Mouse (Mus musculus) lung, postnatal 0 days (tissue): ENCODE measurements around the gene Cd164.

ENCODE experiments used
- CTCF ChIP-seq: IDR thresholded peaks from 2 replicates; pipeline ENCODE4 v1.5.1; 2016; ENCODE audit warnings: antibody characterized with exemption, mild to moderate bottlenecking
- EP300 ChIP-seq: IDR thresholded peaks from 2 replicates; pipeline ENCODE4 v1.6.1; 2016; ENCODE audit warnings: antibody characterized with exemption, mild to moderate bottlenecking, control low read depth

DNA sequence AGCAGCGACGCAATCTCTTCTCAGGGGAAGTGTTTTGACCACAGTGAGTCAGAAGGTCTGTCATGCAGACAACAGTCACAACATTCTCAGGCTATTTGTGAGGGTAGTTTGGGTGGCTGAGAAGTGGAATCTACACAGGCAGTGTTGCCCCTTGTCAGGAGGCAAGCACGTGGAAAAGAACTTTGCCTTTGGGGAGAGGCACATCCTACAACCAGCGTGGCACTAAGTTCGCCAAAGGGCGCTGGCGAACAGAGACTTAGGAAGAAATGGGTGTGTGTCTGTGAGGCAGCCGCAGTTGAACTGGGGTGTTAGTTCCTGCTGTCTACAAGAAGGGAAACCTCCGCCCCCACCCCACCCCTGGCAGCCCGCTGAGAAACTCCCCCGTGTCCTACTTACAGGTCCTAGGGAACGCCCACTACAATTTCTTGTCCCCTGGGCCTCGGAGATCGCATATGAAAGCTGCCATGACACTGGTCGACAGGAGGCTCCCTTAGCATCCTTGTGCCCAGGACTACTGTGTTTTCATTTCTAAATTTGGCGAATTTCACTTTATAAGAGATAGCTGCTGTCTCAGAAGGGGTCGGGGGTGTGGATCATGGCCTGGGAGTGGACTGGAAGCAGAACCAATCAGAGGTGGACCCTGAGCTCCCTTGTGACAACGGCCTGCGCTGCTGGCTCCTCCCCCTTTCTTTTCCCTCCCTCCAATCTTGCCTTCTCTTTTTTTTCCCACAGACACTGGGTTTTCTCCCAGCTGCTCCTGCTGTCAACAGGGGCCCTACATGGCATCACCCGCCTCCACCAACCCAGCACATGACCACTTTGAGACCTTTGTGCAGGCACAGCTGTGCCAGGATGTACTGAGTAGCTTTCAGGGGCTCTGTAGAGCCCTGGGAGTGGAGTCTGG is 41.7 kb upstream of the Cd164 start:
- no peak for TF ChIP-seq CTCF
- no peak for TF ChIP-seq EP300
